Mouse (Mus musculus) central nervous system, embryonic 11.5 days (tissue): ENCODE data around the gene Acp6. TPM values are rescaled to one million over a fixed set of nuclear protein-coding genes. Genes with fewer than 3 reads are reported as not detected.

Source experiments
- polyA plus RNA-seq: library from polyadenylated mRNA; depleted of rRNA; stranded (reverse); fragments of >200 nt; gene quantifications from 2 replicates; pipeline ENCODE4 v1.2.3, GENCODE M21; 2012; rRNA removed

The Acp6 gene
- 27.6 and 28.2 TPM in 2 replicates for polyA plus RNA-seq

GRCm38 (mm10) chr3:97158611-97159508, at the start of gene Acp6:
TSS of gene Acp6 (plus strand) at chr3:97158777.

Other genes starting within 250 kb of the Acp6 start
- gene Gja8, start 232.8 kb upstream of the Acp6 start, polyA plus RNA-seq, result 0.11 and 0.12 TPM in 2 replicates
- 46.7 and 58.5 TPM in 2 replicates for gene Bcl9, start 139.1 kb downstream of the Acp6 start, polyA plus RNA-seq